Mouse (Mus musculus) embryonic facial prominence, embryonic 11.5 days (tissue): ENCODE results near the gene Gm20481. TPM values are rescaled to one million over a fixed set of nuclear protein-coding genes. Genes with fewer than 3 reads are reported as not detected.
"Not testable (repeated sequence)": the region's sequence is repeated elsewhere in the genome, so short reads cannot be mapped to it uniquely, and the experiment has no call there.

Experiments
- ATAC-seq: fragments of 200-750 bp; cut with Nextera tagmentation; replicated peaks from 2 replicates; pipeline ENCODE4 v1.8.0; 2017; ENCODE audit warnings: low read depth; ENCODE audit not compliant: insufficient number of reproducible peaks, low FRiP score, low TSS enrichment
- DNase-seq: peaks from one replicate; pipeline ENCODE4 v3.0.0-alpha.2; 2015; ENCODE audit warnings: low spot score
- H3K27ac ChIP-seq: fragments of 300-500 bp; sonication (generic); replicated peaks from 2 replicates; pipeline ENCODE4 v1.5.1; 2014; ENCODE audit warnings: mild to moderate bottlenecking, low read depth, low read length, control low read depth
- H3K27me3 ChIP-seq: fragments of 300-500 bp; sonication (generic); 2 replicates; pipeline ENCODE4 v1.6.1; 2014; ENCODE audit warnings: mild to moderate bottlenecking, low read length, moderate library complexity, mixed read lengths; ENCODE audit not compliant: control insufficient read depth, insufficient read depth
- H3K36me3 ChIP-seq: fragments of 300-500 bp; sonication (generic); replicated peaks from 2 replicates; pipeline ENCODE4 v1.6.1; 2014; ENCODE audit warnings: low read depth, mild to moderate bottlenecking, low read length, moderate library complexity, mixed read lengths; ENCODE audit not compliant: control insufficient read depth, insufficient read depth
- H3K4me1 ChIP-seq: fragments of 300-500 bp; sonication (generic); 2 replicates; pipeline ENCODE4 v1.6.1; 2014; ENCODE audit warnings: low read length, mixed read lengths; ENCODE audit not compliant: control insufficient read depth, insufficient read depth
- H3K4me2 ChIP-seq: fragments of 300-500 bp; sonication (generic); 2 replicates; pipeline ENCODE4 v1.6.1; 2014; ENCODE audit warnings: low read depth, mild to moderate bottlenecking, control low read depth, low read length, moderate library complexity
- H3K4me3 ChIP-seq: fragments of 300-500 bp; sonication (generic); 2 replicates; pipeline ENCODE4 v1.5.1; 2014; ENCODE audit warnings: low read depth, low read length, control low read depth
- H3K9ac ChIP-seq: fragments of 300-500 bp; sonication (generic); replicated peaks from 2 replicates; pipeline ENCODE4 v1.6.1; 2014; ENCODE audit warnings: mild to moderate bottlenecking, control low read depth, low read length
- H3K9me3 ChIP-seq: fragments of 300-500 bp; sonication (generic); replicated peaks from 2 replicates; pipeline ENCODE4 v1.6.1; 2016; ENCODE audit warnings: mild to moderate bottlenecking, low read length, inconsistent platforms, mixed read lengths; ENCODE audit not compliant: control insufficient read depth
- WGBS: fragments of 180-500 bp; shearing (Covaris S2); extraction: QIAGEN DNeasy Blood & Tissue Kit; methylation state at CpG from one replicate; pipeline ENCODE4 v1.1.7; 2014; 5-methylcytosine and 5-hydroxymethylcytosine counted together
- polyA plus RNA-seq: library from polyadenylated mRNA; unstranded; fragments of >200 nt; fragmentation: Nextera tagmentation; extraction: Ambion mirVana; gene quantifications from 2 replicates; pipeline ENCODE4 v1.2.1, GENCODE M21; 2014

The Gm20481 gene
- polyA plus RNA-seq, 1 experiment from 2014 or later = not detected

- DNase-seq (no peak), ATAC-seq (no peak)
- no peaks in the 10 kb centered on the region for H3K27me3 ChIP-seq
- H3K9ac ChIP-seq = no peak overlapping the region
- H3K36me3 ChIP-seq = no peaks in the 10 kb centered on the region
- H3K27ac ChIP-seq = no peak overlapping the region
- peaks cover 3% of the 10 kb centered on the region; the same call in 1 of the 2 replicates for H3K4me1 ChIP-seq
- H3K4me3 ChIP-seq = no peak overlapping the region
- H3K9me3 ChIP-seq = no peaks in the 10 kb centered on the region
- 92% methylated on average over 15 of the region's 15 CpGs for WGBS
- H3K4me2 ChIP-seq = no peak overlapping the region; the same call in 1 of the 2 replicates
Measured at GRCm38 (mm10) chr17:34998526-34999430, 29.1 kb downstream of the Gm20481 start.

- Histone ChIP-seq H3K4me2 (peak overlapping the region; percentile 98), H3K9ac (peak overlapping the region; percentile 98), H3K27ac (peak overlapping the region; percentile 96), H3K4me3 (peak overlapping the region; percentile 89)
- not testable (repeated sequence) for H3K4me1 ChIP-seq, H3K36me3 ChIP-seq, ATAC-seq, H3K9me3 ChIP-seq, H3K27me3 ChIP-seq
- WGBS = 27% methylated on average over 29 of the region's 32 CpGs
- peak; percentile 30 for DNase-seq
Measured at GRCm38 (mm10) chr17:34999871-35000716, 30.4 kb downstream of the Gm20481 start.

- H3K9ac ChIP-seq = peak within 1 kb of the TSS; percentile 98
- H3K4me1 ChIP-seq = peaks cover 3% of the 10 kb centered on the region; the same call in 1 of the 2 replicates
- 0% methylated on average over 83 of the region's 83 CpGs for WGBS
- peak within 1 kb of the TSS; percentile 96 for H3K27ac ChIP-seq
- peak within 1 kb of the TSS; percentile 98 for H3K4me2 ChIP-seq
- H3K4me3 ChIP-seq = peak within 1 kb of the TSS; percentile 89
- H3K27me3 ChIP-seq = no peaks in the 10 kb centered on the region
- H3K36me3 ChIP-seq = peaks cover 7% of the 10 kb centered on the region; the same call in 1 of the 2 replicates
- no peaks in the 10 kb centered on the region for H3K9me3 ChIP-seq
- DNase-seq = peak; percentile 93
- ATAC-seq = peak; percentile 88
Measured at GRCm38 (mm10) chr17:35000717-35001451, 31.2 kb downstream of the Gm20481 start, which contains the start of gene Vars. Gene Vars, plus strand, starts transcription at chr17:35000987.

- H3K9me3 ChIP-seq = no peaks in the 10 kb centered on the region
- H3K27me3 ChIP-seq = no peaks in the 10 kb centered on the region
- DNase-seq (peak; percentile 39), ATAC-seq (peak; percentile 14; the same call in 1 of the 2 replicates)
- peak overlapping the region; percentile 98 for H3K9ac ChIP-seq
- peak overlapping the region; percentile 96 for H3K27ac ChIP-seq
- peaks cover 7% of the 10 kb centered on the region; the same call in 1 of the 2 replicates for H3K36me3 ChIP-seq
- peak overlapping the region; percentile 98 for H3K4me2 ChIP-seq
- WGBS = under 1% methylated on average over 35 of the region's 35 CpGs
- H3K4me3 ChIP-seq = peak overlapping the region; percentile 89
- peaks cover 3% of the 10 kb centered on the region; the same call in 1 of the 2 replicates for H3K4me1 ChIP-seq
Measured at GRCm38 (mm10) chr17:35001452-35002152, 31.9 kb downstream of the Gm20481 start.

GRCm38 (mm10) chr17:35002153-35002865 lies 32.6 kb downstream of the Gm20481 start:
- DNase-seq (no peak), ATAC-seq (no peak)
- peaks cover 3% of the 10 kb centered on the region; the same call in 1 of the 2 replicates for H3K4me1 ChIP-seq
- 10% methylated on average over 12 of the region's 12 CpGs for WGBS
- H3K4me3 ChIP-seq = peak overlapping the region; percentile 89
- H3K9ac ChIP-seq = peak overlapping the region; percentile 98
- H3K9me3 ChIP-seq = no peaks in the 10 kb centered on the region
- H3K36me3 ChIP-seq = peaks cover 7% of the 10 kb centered on the region; the same call in 1 of the 2 replicates
- H3K27me3 ChIP-seq = no peaks in the 10 kb centered on the region
- peak overlapping the region; percentile 56; the same call in 1 of the 2 replicates for H3K27ac ChIP-seq
- peak overlapping the region; percentile 98 for H3K4me2 ChIP-seq

GRCm38 (mm10) chr17:35003022-35003838 lies 33.5 kb downstream of the Gm20481 start:
- H3K4me1 ChIP-seq = peaks cover 3% of the 10 kb centered on the region; the same call in 1 of the 2 replicates
- H3K27ac ChIP-seq = no peak overlapping the region

More at GRCm38 (mm10) chr17:35003022-35003838, 33.5 kb downstream of the Gm20481 start:
- DNase-seq = no peak
- H3K27me3 ChIP-seq = no peaks in the 10 kb centered on the region
- H3K9ac ChIP-seq = no peak overlapping the region; the same call in 1 of the 2 replicates
- H3K4me2 ChIP-seq = peak overlapping the region; percentile 98
- ATAC-seq = no peak
- H3K9me3 ChIP-seq = no peaks in the 10 kb centered on the region
- H3K36me3 ChIP-seq = peaks cover 7% of the 10 kb centered on the region; the same call in 1 of the 2 replicates
- peak overlapping the region; percentile 89; the same call in 1 of the 2 replicates for H3K4me3 ChIP-seq
- WGBS = 66% methylated on average over 9 of the region's 9 CpGs
